Mouse (Mus musculus) megakaryocyte-erythroid progenitor cell, adult 5-6 weeks (primary cell): ENCODE measurements around the gene Ercc2. TPM values are rescaled to one million over a fixed set of nuclear protein-coding genes. Genes with fewer than 3 reads are reported as not detected.
A peak's percentile ranks its signal among the peaks of the same experiment; 100 is the strongest.

Experiments used
- ATAC-seq: replicated peaks from 2 replicates; pipeline ENCODE4 v1.8.0; 2016; ENCODE audit warnings: mild to moderate bottlenecking, inconsistent platforms; ENCODE audit not compliant: severe bottlenecking, poor library complexity, low FRiP score, low TSS enrichment
- total RNA-seq, 2 experiments: library from RNA; stranded (forward) in 1 of 2; stranded (reverse) in 1 of 2; fragments of 200-1000, 215-1000 nt in 1 of 2; fragments of >200 nt in 1 of 2; fragmentation: Nextera tagmentation in 1 of 2; gene quantifications; 2 replicates each; pipeline ENCODE4 v1.2.3; 2014 to 2017

Ercc2 gene
- total RNA-seq (2014; fragmentation: Nextera tagmentation) (27.7 and 39.0 TPM in 2 replicates), total RNA-seq (2017) (18.7 and 21.2 TPM in 2 replicates)

DNA sequence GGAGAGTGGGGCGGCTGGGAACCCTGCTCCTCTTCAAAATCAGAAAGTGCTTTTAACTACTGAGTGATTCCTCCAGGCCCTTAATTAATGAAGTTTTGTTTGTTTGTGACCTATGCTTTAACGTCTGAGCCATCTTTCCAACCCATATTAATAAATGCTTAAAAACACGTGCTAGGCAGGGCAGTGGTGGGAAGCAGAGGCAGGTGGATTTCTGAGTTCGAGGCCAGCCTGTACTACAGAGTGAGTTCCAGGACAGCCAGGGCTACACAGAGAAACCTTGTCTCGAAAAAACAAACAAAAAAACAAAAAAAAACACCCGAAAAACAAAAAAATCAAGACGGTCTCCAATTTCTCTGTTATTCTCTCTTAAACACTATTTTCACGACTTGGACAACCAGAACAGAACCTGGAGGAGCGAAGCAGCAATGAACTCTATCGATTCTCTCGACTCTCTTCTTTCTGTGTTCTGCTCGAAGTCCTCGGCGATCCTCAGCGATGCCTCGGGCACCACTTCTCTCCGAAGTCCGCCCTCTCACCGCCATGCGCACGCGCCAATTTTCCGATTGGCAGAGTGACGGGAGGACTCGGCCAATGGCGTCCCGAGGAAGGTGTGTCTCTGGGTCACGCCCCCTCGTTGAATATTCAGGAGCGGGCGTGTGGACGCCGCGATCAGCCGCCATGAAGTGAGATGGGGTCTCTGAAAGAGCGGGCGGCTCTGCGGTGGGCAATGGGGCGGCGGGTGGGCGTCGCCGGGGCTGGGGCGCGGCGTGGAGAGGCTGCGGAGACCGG lies at the start of gene Ercc2:
Gene Ercc2, plus strand, starts transcription at position 634 of the 789 bp plus-strand sequence.
- peak; percentile 95 for ATAC-seq

DNA sequence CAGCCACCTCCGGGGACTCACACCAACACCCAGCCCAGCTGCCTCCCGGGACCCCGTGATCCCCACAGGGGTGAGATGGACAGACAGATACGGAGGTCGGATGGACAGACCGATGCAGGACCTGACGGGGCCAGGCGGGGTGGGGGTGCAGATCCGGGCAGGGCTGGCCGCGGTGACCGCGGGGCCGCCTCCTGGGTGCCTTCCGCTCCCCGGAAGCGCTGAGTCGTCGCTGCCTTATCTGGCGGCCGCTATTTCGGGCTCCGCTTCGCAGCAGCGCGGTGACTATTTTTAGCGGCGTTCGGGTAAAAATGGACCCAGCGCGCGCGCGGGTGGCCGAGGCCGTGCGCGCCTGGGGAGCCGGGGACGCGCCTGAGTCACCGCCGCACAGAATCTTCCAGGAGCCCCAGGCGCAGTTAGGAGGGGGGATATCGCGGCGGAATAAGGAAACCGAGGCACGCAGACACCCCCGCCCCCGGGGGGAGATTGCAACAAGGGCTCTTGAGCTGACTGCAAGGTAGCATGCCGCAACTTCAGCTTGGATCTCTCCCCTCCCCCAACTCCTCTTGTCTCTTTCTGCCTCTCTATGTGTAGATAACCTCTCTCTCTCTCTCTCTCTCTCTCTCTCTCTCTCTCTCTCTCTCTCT lies 49.0 kb upstream of the Ercc2 start:
- ATAC-seq = peak; percentile 78

DNA sequence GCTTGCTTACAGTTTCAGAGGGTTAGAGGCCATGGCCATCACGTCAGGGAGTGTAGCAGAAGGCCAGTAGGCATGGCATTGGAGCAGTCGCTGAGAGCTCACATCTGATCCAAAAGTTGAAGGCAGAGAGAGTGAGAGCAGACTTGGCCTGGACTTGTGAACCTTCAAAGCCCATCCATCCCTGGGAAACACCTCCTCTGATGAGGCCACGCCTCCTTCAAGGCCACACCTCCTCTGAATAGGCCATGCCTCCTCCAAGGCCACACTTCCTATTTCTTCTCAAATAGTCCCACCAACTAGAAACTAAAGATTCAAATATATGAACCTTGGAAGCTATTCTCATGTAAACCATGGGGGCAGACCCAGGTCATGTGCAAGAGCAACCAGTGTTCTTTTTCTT lies 46.2 kb upstream of the Ercc2 start:
- no peak; the same call in 1 of the 2 replicates for ATAC-seq

DNA sequence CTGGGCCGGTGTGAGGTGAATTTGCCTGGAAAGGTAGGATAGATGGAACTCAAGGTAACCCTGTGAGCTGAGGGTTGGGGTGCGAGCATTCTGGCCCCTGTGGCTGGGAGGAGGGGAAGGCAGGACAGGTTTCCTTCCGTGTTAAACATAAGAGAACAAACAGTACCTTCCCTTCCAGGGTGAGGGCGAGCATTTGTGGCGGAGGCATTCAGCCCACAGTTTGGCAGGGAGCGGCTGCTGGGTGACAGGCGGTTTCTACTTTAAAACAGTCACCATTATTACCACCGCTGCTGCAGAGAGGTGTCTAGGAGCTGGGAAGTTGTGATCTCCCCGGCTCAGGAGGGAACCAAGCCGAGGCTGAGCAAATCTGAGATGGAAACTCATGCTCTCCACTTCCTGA lies 44.7 kb upstream of the Ercc2 start:
- ATAC-seq = no peak

DNA sequence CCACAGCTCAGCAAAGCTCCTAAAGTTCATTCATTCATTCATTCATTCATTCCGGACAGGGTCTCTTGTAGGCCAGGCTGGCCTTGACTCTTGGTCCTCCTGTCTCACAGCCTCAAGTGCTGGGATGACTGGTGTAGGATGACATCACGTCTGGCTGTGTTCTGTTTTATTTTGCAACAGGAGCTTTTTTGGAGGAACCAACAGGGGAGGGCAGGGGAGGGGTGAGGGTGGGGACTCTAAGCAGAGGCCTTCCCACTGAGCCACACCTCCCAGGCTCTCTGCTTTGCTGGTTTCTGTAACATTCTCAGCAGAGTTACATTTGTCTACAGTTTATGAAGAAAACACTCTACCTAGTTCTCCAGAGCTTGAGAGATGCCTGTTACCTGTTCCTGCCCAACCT lies 43.8 kb upstream of the Ercc2 start:
- ATAC-seq = no peak

DNA sequence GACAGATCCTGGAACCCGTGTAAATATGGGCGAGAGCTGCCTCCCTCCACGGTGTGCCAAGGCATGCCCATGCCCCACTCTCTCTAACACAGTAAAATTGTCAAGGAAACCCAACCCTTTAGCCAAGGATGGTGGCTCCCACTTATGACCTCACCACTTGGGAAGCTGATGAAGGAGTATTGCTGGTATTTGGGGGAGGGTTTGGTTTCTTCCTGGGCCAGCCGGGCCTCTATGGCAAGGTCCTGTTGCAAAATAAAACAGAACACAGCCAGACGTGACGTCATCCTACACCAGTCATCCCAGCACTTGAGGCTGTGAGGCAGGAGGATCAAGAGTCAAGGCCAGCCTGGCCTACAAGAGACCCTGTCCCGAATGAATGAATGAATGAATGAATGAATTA lies 43.2 kb upstream of the Ercc2 start:
- no peak for ATAC-seq

DNA sequence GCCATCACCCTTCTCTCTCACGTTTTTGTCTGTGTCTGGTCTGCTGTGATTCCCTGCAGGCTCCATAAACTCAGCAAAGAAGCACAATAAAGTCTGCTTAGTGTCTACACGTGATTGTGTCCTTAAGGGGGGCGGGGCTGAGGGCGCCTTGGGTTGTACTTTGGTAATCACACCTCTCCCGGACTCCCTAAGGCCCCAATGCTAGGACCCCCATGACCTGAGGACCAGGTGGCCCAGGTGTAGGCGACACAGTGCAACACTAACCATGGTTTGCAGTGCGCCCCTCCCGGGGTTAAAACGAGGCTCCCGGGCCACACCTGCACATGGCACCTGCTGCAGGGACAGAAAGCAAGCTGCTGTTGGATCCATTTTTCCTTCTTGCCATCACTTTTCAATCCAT lies 40.6 kb upstream of the Ercc2 start:
- no peak for ATAC-seq

DNA sequence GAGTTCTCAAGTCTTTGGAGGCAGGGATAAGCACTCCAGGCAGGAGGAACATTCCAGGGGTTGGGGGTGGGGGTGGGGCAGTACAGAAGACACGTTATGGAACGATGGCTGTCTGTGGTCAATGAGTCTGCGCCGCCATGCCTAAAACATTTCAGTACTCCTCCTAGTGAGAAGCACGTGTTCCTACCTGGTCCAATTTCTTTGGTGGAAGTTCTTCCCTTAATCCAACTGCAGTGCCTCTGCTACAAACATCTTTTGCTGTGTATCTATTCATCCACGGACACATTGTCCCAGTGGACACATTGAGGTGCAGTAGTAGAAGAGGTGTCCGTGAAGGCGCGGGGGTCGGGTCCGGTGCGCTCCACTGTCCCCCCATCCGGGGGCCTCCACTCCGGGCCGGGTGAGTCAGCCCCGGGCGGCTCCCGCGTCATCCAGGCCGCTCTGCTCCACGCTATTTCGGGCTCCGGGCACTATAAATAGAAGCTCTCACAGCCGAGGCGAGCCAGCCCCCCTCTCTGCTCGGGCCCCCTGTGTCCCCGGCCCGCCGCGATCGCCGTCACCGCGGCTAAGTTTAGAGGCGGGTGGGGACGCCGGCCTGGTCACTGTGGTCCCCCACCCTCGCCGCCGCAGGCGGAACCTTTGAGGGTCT lies 39.9 kb upstream of the Ercc2 start:
- ATAC-seq = no peak

DNA sequence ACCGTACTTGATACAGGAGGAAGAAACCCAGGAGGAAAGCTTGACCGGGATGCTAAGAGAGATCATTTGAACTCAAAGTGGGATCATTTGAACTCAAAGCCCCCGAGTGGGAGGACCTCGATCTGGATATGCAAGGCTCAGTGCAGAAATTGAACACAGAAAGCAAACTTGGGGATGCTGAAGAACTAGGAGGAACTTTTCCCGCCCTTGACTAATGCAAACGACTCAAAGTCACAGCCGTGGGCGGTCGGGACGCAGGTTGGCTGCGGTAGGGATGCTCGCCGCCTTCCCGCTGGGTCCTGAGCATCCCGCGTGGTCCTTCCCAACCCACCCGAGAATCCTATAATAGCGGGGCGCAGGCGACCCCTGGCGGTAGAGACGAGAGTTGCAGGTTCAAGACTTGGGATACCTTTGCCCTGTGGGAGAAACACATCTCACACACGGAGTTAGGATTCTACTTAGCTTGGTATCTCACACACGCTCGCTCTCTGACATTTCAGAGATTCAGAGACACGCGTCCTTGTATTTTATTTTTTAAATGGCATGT lies 39.3 kb upstream of the Ercc2 start:
- ATAC-seq = no peak

DNA sequence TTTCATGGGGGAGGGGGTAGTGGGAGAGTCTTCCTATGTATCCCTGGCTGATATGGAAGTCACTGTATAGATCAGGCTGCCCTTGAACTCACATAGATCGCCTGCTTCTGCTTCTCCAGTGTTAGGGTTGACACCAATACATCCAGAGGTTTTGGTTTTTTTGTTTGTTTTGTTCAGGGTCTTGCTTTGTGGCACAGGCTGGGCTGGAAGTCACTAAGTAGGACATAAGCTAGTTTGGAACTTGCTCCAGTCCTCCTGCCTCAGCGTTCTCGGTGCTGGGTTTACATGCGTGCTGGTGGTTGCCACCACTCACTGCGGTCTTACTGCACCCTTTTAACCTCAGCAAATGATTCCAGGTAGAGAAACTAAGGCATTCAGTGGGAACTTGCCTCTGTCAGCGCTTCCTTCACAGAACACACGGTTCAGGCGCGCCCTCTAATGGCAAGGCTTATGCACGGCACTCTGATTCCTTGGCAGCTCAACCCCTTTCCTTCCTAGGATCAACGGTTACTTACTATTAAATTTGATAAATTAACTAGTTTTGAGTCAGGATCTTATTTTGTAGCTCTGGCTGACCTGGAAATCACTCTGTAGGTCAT lies 38.5 kb upstream of the Ercc2 start:
- peak; percentile 48; the same call in 1 of the 2 replicates for ATAC-seq

DNA sequence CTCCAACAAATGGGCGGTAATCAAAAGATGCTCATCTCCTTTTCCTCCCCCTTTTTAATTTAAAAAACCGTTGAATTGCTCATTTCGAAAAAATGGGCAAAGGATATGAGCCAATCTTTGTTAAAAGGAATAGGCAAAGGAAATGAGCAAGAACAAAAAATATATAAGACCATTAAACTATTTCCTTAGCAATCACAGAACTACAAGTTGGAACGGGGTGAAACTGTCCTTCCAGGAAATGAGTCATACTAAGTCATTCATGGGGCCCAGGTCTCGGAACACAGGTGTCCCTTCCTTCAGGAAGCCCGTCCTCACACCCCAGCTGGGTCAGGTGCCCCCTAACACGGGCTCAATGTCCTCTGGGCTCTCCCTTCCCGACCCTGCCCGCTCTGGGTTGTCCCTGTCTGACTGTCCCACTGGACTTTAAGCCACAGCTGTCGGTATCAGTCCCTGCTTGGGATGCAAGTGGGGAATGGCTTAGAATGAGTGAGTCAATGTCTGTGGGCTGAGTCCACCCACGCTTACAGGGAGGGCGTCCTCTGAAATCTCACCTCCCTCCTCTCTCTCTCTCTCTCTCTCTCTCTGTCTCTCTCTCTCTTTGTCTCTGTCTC lies 37.5 kb upstream of the Ercc2 start, which contains the start of gene Ercc1:
Gene Ercc1, plus strand, starts transcription at position 542 of the 611 bp plus-strand sequence.
- no peak for ATAC-seq

DNA sequence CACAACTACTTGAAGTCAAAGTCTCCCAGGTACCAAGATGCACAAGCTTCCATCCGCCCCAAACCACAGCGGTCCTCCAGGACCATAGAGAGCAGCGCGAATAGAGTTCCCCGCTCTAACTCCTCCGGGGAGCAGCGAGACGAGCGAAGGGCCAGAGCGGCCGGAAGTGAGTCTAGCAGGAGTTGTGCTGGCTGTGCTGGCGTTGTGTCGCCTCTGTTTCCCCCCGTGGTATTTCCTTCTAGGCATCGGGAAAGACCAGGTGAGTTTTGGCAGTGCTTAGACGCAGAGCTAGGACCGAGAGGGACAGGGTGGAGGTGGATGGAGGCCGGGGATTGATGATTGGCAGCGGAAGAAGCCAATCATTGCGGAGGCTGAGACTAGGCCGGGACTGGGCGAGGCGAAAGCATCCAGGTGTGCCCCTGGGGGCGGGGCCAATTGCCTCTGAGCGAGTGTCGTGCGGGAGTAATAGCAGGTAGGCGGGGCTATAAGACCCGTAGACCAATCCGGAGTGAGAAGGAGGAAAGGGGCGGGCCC lies 36.8 kb upstream of the Ercc2 start:
- ATAC-seq = peak; percentile 91

DNA sequence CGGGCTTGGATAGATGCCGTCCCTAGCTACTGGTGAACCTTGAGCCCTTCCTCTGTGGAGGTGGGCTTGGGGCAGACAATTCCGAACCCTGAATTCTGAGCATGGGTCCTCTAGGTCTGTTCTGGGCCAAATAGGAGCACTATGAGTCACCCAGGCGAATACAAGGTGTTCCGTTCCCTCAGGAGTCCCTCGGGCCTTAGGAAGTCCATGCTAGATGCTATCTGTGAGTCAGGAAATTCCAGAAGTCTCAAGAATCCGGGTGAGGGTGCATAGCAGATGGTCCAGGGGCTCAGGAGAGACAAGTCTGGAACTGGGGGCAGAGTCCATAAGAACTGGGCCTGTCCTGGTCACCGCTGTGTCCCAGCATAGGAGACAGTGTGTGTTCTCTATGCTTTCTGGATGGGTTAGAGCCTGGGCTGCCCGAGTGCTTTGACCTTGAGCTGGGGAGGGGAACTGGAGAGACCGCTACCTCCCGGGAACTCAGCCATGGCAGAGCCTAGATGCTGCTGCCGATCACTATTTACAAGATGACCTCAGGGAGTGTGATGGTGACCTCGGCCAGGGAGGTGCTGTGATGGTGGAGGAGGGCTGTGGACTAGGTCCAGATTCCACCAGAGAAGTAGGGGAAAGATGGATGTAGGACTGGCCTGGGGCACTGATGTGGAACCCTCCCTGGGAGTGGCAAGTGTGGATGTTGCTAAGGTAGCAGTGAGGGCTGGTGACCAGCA lies 32.5 kb upstream of the Ercc2 start:
- ATAC-seq = no peak

DNA sequence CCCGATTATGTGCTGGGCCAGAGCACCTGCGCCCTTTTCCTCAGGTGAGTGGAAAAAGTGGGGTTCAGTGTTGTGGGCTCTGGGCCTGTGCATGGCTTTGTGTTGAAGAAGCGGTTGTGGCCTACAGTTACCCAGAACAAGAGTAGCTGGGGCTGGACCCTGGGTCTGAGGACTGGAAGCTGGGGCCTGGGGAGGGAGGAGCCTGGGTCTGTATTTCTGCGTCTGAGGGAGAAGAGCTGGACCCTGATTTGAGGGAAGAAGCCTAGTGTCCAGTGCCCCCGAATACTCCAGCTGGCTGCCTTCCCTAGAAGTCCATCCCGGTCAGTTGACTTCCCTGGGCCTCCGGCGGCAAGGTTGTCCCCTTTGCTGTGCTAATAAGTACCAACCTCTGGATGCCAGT lies 31.6 kb upstream of the Ercc2 start:
- ATAC-seq = no peak

DNA sequence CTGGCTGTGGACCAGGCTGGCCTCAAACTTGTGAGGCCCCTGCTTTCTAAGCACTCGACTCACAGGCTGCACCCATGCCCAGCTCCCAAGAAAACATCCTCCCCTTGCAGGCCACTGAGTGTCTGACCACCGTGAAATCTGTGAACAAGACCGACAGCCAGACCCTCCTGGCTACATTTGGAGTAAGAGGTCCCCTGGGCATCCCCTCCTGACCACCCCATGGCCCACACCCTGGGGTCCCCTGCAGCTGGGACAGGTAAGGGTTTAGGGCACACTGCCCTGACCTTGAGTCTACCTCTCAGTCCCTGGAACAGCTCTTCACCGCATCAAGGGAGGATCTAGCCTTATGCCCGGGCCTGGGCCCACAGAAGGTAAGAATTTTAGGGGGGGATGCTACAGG lies 26.8 kb upstream of the Ercc2 start:
- no peak for ATAC-seq

DNA sequence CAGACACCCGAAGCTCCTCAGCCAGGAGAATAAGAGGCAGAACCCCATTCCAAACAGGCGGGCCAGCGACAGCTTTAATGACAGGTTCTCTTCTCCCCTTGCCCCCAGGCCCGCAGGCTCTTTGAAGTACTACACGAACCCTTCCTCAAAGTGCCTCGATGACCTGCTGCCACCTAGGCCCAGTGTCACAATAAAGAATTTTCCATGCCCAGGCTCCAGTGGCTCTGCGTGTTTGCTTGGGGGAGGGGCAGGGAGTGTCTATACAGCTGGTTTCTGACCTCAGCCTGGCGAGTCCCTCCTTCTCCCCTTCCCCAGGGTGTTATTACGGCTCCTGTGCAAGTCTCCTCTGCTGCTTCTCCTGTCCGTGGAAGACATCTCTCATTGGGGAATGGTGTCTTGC lies 25.5 kb upstream of the Ercc2 start:
- no peak for ATAC-seq

DNA sequence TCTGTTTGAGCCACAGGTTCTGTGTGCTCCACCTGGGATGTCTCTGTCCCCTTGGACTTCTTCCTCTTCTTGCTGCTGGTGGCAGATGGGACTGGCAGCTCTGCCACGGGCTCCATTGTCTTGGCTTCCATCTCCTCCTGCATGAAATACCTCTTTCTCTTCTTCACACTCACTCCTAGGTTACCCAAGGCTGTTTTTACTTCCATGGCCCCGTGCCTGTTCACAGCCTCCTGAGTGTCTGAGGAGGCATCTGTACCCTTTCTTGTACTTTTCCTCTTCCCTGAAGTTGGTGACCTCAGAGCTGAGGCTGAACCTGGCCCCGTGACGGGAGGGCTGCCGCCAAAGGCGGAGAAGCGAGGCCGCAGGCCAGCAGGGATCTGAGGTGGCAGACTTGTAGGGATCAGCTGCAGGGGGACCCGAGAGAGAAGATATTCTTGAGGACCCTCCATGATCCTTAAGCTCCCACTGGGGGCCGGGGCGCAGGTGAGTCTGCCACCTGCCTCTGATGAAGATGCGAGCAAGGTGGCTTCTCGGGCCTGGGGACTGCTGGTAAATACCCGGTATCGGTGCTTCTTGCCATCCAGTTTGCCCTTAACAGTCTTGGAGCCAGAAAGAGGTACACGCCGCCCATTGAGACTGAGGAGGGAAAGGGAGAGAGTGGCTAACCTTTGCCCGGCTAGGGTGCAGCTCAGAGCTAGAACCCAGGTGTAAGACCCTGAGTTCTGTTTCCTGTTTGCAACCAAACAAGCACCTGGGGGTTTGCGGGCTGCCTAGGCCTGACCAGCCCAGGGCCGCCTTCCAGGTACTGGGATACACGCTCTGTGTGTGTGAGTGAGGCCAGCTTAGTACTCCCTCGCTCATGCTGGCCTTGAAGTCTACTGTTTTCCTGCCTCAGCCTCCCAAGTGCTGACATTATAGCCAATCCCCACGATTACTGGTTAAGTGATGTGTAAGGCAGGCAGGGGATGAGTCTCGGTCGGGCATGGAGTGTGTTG lies 24.1 kb upstream of the Ercc2 start:
- ATAC-seq = no peak
